Mouse (Mus musculus): ENCODE measurements at regions not wholly inside any gene's neighbourhood (a gene's known extent, or its start where the extent isn't known, plus 50 kb on each side); places are given as distances from the start of the nearest gene placed in this dataset.

DNA sequence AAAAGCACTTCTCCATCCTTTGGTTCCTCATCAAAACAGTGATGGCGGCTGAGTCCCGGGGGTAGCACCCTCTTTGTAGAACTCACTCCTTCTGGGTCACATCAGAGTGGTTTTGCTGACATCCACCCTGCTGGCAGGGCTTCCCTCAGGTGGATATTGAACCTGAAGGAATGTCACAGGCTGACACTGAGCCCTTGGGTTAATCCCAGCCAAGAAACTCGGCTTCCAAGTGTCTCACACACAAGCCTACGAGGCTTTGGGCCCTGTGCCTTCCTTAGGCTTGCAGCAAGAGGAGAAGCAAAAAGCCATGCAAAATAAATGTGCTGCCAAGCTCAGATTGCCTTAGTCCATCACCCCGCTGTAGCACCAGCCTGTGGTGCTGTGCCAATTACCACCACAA, 97.8 kb upstream of the Fut8 start:
- Histone ChIP-seq H3K4me1 (ENCODE audit: control insufficient read depth in 2 of 2, insufficient read depth in 2 of 2, low read length in 2 of 2, poor library complexity in 1 of 2) (peaks cover 0 to 5% of the 10 kb centered on the region in 2 experiments; a peak in 1 of 4 replicates), H3K4me3 (ENCODE audit: insufficient read depth in 1 of 2, low read depth in 1 of 2, low read length in 2 of 2, poor library complexity in 1 of 2, severe bottlenecking in 1 of 2) (no peak overlapping the region), H3K36me3 (ENCODE audit: control insufficient read depth, insufficient read depth, low read length, poor library complexity, severe bottlenecking) (no peaks in the 10 kb centered on the region), H3K9me3 (ENCODE audit: control insufficient read depth, insufficient read depth, low read depth, low read length) (no peaks in the 10 kb centered on the region), H3K9ac (ENCODE audit: insufficient read depth, low read depth, low read length, poor library complexity, severe bottlenecking) (no peak overlapping the region), H3K27ac (ENCODE audit: insufficient read depth, low read depth, low read length, poor library complexity, severe bottlenecking) (no peak overlapping the region)
- TF ChIP-seq ZC3H11A (IDR thresholded peaks at IDR 0.05; ENCODE audit: borderline replicate concordance, low read depth, low read length) (no peak), CHD2 (IDR thresholded peaks at IDR 0.05; ENCODE audit: low read depth, low read length) (no peak), HCFC1 (IDR thresholded peaks at IDR 0.05; ENCODE audit: borderline replicate concordance, insufficient read depth, low read length) (no peak), MAFK (IDR thresholded peaks at IDR 0.05; ENCODE audit: insufficient read depth, low read depth, low read length) (no peak), ZNF384 (IDR thresholded peaks at IDR 0.05; ENCODE audit: low read depth, low read length) (no peak)
- in situ Hi-C loops (cut with MboI; ENCODE audit: low sequenced_read_pairs in 2 of 2, unreplicated experiment in 2 of 2): no loop called here
- no peak for DNase-seq (ENCODE audit: low read depth, low spot score)

DNA sequence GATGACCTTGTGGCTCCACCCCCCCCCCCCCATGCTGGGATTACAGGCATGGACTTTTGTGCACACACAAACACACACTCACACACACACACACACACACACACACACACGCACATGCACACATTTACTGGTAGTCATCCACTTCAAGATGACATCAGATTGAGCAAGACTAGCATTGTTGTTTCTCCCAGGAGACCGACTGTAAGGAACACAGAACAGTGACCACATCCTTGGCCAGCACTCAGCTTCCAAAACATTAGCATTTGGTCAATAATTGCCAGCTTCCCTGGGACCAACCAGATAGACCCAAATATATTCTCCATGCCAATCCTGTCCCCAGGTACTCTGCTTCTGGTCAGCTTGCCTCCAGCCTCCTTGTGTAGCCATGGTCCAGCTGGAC, 98.2 kb upstream of the Fut8 start:
- in situ Hi-C loops (cut with MboI; ENCODE audit: low sequenced_read_pairs in 2 of 2, unreplicated experiment in 2 of 2): no loop called here
- H3K9me3 ChIP-seq (ENCODE audit: control insufficient read depth, insufficient read depth, low read depth, low read length): no peaks in the 10 kb centered on the region
- no peak for DNase-seq (ENCODE audit: low read depth, low spot score)
- no peak overlapping the region for H3K27ac ChIP-seq (ENCODE audit: insufficient read depth, low read depth, low read length, poor library complexity, severe bottlenecking)
- no peaks in the 10 kb centered on the region for H3K36me3 ChIP-seq (ENCODE audit: control insufficient read depth, insufficient read depth, low read length, poor library complexity, severe bottlenecking)
- TF ChIP-seq CHD2 (IDR thresholded peaks at IDR 0.05; ENCODE audit: low read depth, low read length): no peak
- no peak for TF ChIP-seq MAFK (IDR thresholded peaks at IDR 0.05; ENCODE audit: insufficient read depth, low read depth, low read length)
- H3K4me1 ChIP-seq (ENCODE audit: control insufficient read depth in 2 of 2, insufficient read depth in 2 of 2, low read length in 2 of 2, poor library complexity in 1 of 2): peaks cover 0 to 5% of the 10 kb centered on the region in 2 experiments; a peak in 1 of 4 replicates
- H3K9ac ChIP-seq (ENCODE audit: insufficient read depth, low read depth, low read length, poor library complexity, severe bottlenecking): no peak overlapping the region
- H3K4me3 ChIP-seq (ENCODE audit: insufficient read depth in 1 of 2, low read depth in 1 of 2, low read length in 2 of 2, poor library complexity in 1 of 2, severe bottlenecking in 1 of 2): no peak overlapping the region

DNA sequence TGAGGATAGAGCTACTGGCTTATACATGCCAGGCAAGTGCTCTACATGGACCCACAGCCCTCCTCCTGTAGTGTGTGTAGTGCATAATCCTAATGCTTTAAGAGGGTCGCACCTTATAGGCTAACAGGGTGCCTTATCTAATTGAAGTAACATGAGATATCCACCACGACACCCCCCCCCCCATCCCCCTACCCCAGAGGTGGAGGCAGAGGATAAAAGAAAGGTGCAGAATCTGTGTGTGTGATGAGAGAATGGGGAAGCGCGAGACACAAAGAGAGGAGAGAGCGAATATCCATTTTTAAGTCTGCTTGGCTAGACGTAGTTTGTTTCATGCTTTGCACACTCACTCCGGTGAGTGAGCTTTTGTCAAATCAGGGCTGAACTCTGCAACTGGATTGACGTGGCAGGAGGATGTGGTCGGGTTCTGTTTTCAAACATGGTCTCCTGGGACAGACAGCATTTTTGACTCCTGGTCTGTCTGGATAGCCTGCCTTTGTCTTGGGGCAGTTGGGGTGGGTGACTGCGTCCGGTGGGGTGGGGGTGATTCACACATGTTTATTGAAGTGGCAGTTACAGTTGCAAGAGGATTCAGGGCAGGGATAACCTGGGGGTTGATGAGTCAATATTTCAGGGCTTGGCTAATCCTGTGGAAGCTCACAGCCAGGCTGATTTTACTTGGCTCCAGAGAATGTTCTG, 99.3 kb upstream of the Fut8 start:
- in situ Hi-C loops (cut with MboI; ENCODE audit: low sequenced_read_pairs in 2 of 2, unreplicated experiment in 2 of 2): no loop called here
- H3K27ac ChIP-seq (ENCODE audit: insufficient read depth, low read depth, low read length, poor library complexity, severe bottlenecking): no peak overlapping the region
- H3K9me3 ChIP-seq (ENCODE audit: control insufficient read depth, insufficient read depth, low read depth, low read length): no peaks in the 10 kb centered on the region
- TF ChIP-seq MAFK (IDR thresholded peaks at IDR 0.05; ENCODE audit: insufficient read depth, low read depth, low read length): no peak
- TF ChIP-seq HCFC1 (IDR thresholded peaks at IDR 0.05; ENCODE audit: borderline replicate concordance, insufficient read depth, low read length): no peak
- TF ChIP-seq ZNF384 (IDR thresholded peaks at IDR 0.05; ENCODE audit: low read depth, low read length): no peak
- no peak for TF ChIP-seq ZC3H11A (IDR thresholded peaks at IDR 0.05; ENCODE audit: borderline replicate concordance, low read depth, low read length)
- TF ChIP-seq CHD2 (IDR thresholded peaks at IDR 0.05; ENCODE audit: low read depth, low read length): no peak
- DNase-seq (ENCODE audit: low read depth, low spot score): no peak
- H3K9ac ChIP-seq (ENCODE audit: insufficient read depth, low read depth, low read length, poor library complexity, severe bottlenecking): no peak overlapping the region
- H3K36me3 ChIP-seq (ENCODE audit: control insufficient read depth, insufficient read depth, low read length, poor library complexity, severe bottlenecking): no peaks in the 10 kb centered on the region
- H3K4me1 ChIP-seq (ENCODE audit: control insufficient read depth in 2 of 2, insufficient read depth in 2 of 2, low read length in 2 of 2, poor library complexity in 1 of 2): peaks cover 0 to 5% of the 10 kb centered on the region in 2 experiments; a peak in 1 of 4 replicates
- H3K4me3 ChIP-seq (ENCODE audit: insufficient read depth in 1 of 2, low read depth in 1 of 2, low read length in 2 of 2, poor library complexity in 1 of 2, severe bottlenecking in 1 of 2): no peak overlapping the region

DNA sequence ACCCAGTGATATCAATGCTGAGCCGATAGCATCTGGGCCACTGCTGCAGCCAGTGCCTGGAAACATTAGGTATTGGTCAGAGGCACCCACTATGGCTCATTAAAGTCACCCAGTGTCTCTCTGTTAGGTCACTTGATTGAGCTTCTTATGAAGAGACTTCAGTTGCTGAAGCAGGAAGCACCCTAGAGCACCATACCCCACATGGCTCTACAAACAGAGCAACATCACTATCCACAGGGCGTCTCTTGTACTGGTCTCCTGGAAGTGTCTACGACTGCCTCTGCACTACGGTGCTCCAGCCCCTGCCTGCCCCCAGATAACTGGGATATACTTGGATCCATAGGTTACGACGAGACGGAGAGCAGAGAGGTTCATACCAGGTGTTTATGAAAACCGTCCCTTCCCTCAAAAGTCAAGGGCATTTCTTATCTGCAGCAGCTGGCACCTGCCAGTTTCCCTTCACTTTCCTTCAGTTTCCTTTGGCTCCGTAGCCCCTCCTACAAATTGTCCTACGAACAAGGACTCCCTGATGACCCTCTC, 100.6 kb upstream of the Fut8 start:
- no peak for DNase-seq (ENCODE audit: low read depth, low spot score)
- Histone ChIP-seq H3K4me3 (ENCODE audit: insufficient read depth in 1 of 2, low read depth in 1 of 2, low read length in 2 of 2, poor library complexity in 1 of 2, severe bottlenecking in 1 of 2) (no peak overlapping the region), H3K27ac (ENCODE audit: insufficient read depth, low read depth, low read length, poor library complexity, severe bottlenecking) (no peak overlapping the region), H3K9me3 (ENCODE audit: control insufficient read depth, insufficient read depth, low read depth, low read length) (no peaks in the 10 kb centered on the region), H3K4me1 (ENCODE audit: control insufficient read depth in 2 of 2, insufficient read depth in 2 of 2, low read length in 2 of 2, poor library complexity in 1 of 2) (peaks cover 0 to 2% of the 10 kb centered on the region in 2 experiments; a peak in 1 of 4 replicates), H3K36me3 (ENCODE audit: control insufficient read depth, insufficient read depth, low read length, poor library complexity, severe bottlenecking) (no peaks in the 10 kb centered on the region), H3K9ac (ENCODE audit: insufficient read depth, low read depth, low read length, poor library complexity, severe bottlenecking) (no peak overlapping the region)
- TF ChIP-seq CHD2 (IDR thresholded peaks at IDR 0.05; ENCODE audit: low read depth, low read length): no peak
- no peak for TF ChIP-seq MAFK (IDR thresholded peaks at IDR 0.05; ENCODE audit: insufficient read depth, low read depth, low read length)
- no peak for TF ChIP-seq HCFC1 (IDR thresholded peaks at IDR 0.05; ENCODE audit: borderline replicate concordance, insufficient read depth, low read length)
- TF ChIP-seq ZC3H11A (IDR thresholded peaks at IDR 0.05; ENCODE audit: borderline replicate concordance, low read depth, low read length): no peak
- no peak for TF ChIP-seq ZNF384 (IDR thresholded peaks at IDR 0.05; ENCODE audit: low read depth, low read length)
- in situ Hi-C loops (cut with MboI; ENCODE audit: low sequenced_read_pairs in 2 of 2, unreplicated experiment in 2 of 2): no loop called here
